Mouse (Mus musculus): ENCODE results near the gene Rps3.
"Not testable (repeated sequence)": the region's sequence is repeated elsewhere in the genome, so short reads cannot be mapped to it uniquely, and the experiment has no call there.

The Rps3 gene

GRCm38 (mm10) chr7:99483271-99483923 is at the start of gene Rps3:
TSS of gene Rps3 (minus strand) at chr7:99483738.
- DNase-seq (ENCODE audit: low read depth), result peak; percentile 98

DNA sequence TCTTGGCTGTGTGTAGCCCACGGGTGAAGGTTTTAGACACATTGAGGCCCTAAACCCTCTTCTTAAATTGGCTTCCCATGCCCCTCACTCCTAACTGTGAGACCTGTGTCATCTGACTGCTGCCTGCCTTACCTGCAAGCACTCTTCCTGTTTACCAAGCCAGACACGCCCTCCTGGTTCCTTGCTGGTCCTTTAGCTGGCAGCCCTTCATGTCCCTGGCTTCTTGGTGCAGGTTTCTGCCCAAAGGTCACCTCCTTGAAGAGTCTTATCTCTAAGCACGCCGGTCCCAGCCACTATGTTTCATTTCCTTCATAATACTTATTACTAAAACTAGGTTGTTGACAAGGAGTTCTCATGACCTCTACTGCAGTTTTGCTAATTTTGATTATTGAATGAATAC is 49.0 kb upstream of the Rps3 start:
- peak; percentile 27 for DNase-seq (ENCODE audit: low read depth)

DNA sequence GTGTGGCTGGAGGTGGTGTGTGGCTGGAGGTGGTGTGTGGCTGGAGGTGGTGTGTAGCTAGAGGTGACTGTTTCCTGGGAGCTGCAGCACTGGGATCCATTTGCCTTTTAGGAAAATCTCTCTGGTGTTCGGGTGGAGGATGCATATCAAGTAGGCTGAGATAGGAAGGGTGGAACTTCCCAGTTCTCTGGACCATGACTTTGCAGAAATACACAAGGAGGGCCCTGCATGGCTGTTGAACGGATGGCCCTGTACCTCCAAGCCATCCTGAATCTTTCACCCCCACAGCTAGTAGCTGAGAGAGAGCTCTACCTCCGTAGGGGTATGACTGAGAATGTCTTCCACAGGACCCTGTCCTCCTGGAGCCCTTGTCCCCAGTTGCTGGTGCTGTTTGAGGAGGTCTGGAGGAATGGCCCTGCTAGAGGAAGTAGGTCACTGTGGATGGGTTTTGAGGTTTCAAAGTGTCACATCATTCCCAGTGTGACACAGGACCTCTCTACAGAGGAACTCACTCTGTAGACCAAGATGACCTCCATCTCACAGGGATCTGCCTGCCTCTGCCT is 48.0 kb upstream of the Rps3 start:
- no peak for DNase-seq (ENCODE audit: low read depth)

- no peak for DNase-seq (ENCODE audit: low read depth)
Observed at GRCm38 (mm10) chr7:99529410-99529809, 45.9 kb upstream of the Rps3 start.

DNA sequence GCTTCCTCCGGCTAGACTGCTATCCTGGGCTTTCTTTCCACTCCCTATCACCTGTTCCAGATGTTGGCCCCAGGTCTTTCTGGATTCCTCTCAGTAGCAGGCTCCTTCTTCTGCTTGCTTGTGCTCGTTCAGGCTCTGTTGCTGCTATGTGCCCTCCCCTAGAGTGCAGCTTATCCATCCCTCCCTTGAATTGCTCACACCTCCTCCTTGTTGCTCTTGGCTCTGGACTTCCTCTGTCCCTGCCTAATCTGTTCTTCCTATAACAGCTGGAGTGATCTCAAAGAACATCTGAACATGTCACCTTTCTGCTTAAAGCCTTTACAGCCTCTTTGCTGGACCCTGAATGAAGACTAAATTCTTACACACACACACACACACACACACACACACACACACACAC is 45.0 kb upstream of the Rps3 start:
- no peak for DNase-seq (ENCODE audit: low read depth)

GRCm38 (mm10) chr7:99523837-99524236 is 40.3 kb upstream of the Rps3 start:
- DNase-seq (ENCODE audit: low read depth), result no peak

- no peak for DNase-seq (ENCODE audit: low read depth)
Observed at GRCm38 (mm10) chr7:99523121-99523520, 39.6 kb upstream of the Rps3 start.

GRCm38 (mm10) chr7:99518954-99519644 is 35.6 kb upstream of the Rps3 start:
- DNase-seq (ENCODE audit: low read depth), result no peak

DNA sequence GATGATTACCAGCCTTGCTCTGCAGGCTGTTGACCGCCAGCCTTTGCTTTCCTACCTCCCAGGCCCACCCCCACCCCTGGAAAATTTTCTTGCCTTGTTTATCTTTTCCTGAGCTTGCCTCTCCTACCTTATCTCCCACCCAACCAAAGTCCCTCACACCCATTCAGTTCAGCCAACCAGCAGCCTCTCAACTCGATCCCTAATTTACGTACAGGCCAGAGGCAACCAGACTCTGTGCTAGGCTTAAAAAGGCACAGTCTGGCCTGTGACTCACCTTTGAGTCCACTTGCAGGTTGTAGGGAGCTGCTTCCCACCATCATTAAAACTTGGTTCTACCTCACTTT is 33.2 kb upstream of the Rps3 start:
- DNase-seq (ENCODE audit: low read depth), result no peak

DNA sequence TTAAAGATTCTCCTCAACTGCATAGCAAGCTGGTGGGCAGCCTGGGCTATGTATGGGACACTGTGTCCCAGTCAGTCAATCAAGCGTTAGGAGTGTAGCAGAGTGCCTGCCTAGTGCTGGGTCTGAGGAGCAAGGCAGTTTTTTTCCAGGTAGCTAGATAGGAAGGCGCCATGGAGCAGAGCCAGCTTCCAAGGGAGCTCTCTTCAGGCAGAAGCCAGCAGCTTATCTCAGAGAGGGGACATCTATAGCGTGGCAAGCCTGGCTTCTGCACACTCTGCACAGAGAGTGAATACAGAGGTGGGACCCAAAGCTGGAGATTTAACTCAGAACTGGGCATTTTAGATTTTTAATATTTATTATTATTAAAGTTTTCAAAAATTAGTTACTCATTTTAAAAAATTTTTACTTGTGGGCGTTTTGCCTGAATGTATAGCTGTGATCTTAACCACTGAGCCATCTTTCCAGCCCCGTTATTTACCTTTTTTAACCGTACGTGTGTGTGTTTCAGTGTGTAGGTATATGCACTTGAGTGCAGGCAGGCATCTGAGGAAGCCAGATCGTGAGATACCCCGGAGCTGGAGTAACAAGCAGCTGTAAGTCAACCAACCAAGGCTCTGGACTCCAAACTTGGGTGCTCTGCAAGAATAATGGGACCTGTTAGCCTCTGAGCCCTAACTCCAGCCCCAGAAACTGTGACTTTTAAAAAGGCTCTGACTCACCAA is 32.7 kb upstream of the Rps3 start:
- no peak for DNase-seq (ENCODE audit: low read depth)

DNA sequence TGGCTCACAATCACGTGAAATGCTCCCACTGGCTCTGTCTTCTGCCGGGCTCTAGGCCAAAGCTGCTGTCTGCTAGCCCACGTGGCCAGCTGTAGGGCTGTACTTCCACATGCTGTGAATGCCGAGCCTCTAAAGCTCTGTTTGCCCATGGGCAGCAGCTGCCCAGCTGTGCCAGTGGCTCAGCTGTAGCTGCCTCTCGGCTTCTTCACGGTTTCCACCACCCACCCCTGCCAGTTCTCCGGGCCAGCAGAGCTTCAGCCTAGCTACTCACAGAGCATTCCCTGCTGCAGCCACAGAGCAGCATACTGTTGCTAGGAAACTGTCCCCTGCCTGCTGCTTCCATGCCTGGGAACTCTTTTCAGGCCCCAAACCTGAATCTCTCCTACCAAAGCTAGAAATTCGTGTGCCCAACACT is 26.6 kb upstream of the Rps3 start:
- no peak for DNase-seq (ENCODE audit: low read depth)

- not testable (repeated sequence) for DNase-seq (ENCODE audit: low read depth)
Observed at GRCm38 (mm10) chr7:99508187-99508586, 24.6 kb upstream of the Rps3 start.

DNA sequence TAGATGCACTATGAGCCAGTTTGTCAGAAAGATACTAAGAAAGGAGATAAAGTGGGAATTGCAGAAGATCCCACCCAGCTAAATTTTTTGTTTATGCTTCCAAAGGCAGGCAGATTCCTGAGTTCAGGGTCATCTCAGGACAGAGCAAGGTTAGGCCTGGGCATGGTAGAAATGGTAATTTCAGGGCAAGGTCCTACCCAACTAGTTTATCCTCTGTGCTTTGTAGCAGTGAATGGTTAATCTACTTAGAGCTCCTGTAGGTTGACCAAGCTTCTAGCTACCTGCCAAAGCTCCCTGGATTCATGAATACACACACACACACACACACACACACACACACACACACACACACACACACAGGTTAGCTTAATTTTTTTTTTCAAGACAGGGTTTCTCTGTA is 21.0 kb upstream of the Rps3 start:
- no peak for DNase-seq (ENCODE audit: low read depth)

GRCm38 (mm10) chr7:99501148-99501547 is 17.6 kb upstream of the Rps3 start:
- DNase-seq (ENCODE audit: low read depth), result no peak

DNA sequence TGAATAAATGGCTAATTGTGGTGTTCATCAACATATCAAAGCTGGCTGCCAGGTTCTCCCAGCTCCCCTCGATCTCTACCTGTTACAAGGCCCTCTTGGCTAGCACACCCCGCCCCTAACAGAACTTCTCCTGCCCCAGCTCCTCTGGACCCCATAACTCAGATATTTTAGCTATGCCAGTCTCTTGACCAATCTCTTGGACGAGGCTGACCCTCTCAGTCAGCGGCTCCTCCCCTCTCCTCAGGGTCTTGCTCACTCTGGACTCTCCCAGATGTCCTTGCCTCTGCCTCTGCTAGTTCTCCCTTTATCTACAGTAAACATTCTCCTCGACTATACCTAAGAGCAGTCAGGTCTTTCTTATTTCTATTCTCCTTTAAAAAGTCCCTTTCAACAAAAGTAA is 17.1 kb upstream of the Rps3 start:
- DNase-seq (ENCODE audit: low read depth), result no peak

- peak; percentile 83 for DNase-seq (ENCODE audit: low read depth)
Observed at GRCm38 (mm10) chr7:99500201-99500600, 16.7 kb upstream of the Rps3 start.

- DNase-seq (ENCODE audit: low read depth), result no peak
Observed at GRCm38 (mm10) chr7:99499128-99499527, 15.6 kb upstream of the Rps3 start.

- DNase-seq (ENCODE audit: low read depth), result no peak
Observed at GRCm38 (mm10) chr7:99489708-99490107, 6.2 kb upstream of the Rps3 start.

DNA sequence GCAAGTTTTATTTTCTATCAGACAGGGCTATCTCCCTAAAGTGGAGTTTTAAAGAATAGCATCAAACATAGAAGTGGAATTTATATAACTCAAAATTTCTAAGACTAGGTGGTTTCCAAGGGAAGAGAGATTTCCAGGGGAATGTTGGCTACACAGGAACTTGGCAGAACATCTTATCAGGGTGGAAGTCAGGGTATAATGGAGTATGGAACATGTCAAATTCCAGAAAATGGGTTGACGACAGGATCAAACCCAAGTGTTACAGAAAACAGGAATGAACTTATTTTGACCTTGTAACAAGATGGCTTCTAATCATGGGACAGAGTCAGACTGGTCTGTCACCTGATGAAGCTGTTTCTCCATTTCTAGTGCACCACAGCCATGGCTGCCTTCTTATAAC is 1.1 kb upstream of the Rps3 start:
- no peak for DNase-seq (ENCODE audit: low read depth)

DNA sequence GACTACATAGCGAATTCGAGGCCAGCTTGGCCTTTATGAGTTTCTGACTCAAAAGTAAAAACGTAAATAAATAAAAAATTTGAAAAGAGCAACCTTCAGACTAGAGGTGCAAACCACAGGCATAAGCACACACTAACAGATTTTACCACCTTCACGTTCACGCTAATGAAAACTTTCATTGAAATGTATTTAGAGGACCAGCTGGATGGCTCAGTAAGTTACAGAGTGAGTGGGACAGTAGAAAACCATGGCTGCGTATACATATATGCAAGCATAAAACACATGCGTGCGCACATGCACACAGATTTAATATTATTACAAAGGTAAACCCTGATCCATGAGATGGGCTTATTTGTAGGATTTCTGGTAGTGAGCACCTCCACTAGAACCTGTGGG is 384 bp upstream of the Rps3 start:
- no peak for DNase-seq (ENCODE audit: low read depth)

- peak; percentile 52 for DNase-seq (ENCODE audit: low read depth)
Observed at GRCm38 (mm10) chr7:99482637-99483036, 901 bp downstream of the Rps3 start.

- no peak for DNase-seq (ENCODE audit: low read depth)
Observed at GRCm38 (mm10) chr7:99477235-99477634, 6.3 kb downstream of the Rps3 start.

GRCm38 (mm10) chr7:99476558-99477114 is 6.9 kb downstream of the Rps3 start:
- DNase-seq (ENCODE audit: low read depth), result peak; percentile 14

All from induced T-regulatory cell, adult 2 months (primary cell).